Mouse (Mus musculus) inflammation-experienced regulatory T-cells (primary cell): ENCODE measurements around the gene Atp6v1g3. TPM values are rescaled to one million over a fixed set of nuclear protein-coding genes. Genes with fewer than 3 reads are reported as not detected.

Experiments
- polyA plus RNA-seq, 2 experiments: library from polyadenylated mRNA; unstranded; fragments of 100-300 nt; shearing (Covaris generic); gene quantifications; one replicate each; pipeline ENCODE4 v1.2.1; 2017

Atp6v1g3 gene
- under 1 TPM; 0.24 to 0.54 TPM for polyA plus RNA-seq

DNA sequence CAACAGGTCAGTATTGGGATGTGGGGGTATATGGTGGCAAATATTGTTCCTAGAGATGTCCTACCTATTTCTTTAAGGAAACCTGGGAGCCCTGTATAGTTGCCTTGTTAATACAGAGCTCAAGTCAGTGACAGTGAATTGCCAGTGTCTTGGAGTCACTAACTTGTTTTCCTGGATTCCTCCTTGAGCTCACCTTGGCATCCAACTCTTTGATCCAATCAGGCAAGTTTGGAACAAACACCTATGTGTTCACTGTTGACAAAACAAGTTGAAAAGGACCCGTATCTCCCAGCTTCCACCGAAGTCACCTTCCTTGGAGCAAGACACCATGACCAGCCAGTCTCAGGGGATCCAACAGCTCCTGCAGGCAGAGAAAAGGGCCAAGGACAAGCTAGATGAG, at the start of gene Atp6v1g3:
Atp6v1g3 (plus strand) TSS at position 301 of the 400 bp plus-strand sequence.

Other genes with a start within 250 kb of the Atp6v1g3 start
- gene Ptprc, start 98.0 kb upstream of the Atp6v1g3 start, polyA plus RNA-seq, result 1,000 to 10,000 TPM; 1,159 to 1,190 TPM